In the genomic region with DNA sequence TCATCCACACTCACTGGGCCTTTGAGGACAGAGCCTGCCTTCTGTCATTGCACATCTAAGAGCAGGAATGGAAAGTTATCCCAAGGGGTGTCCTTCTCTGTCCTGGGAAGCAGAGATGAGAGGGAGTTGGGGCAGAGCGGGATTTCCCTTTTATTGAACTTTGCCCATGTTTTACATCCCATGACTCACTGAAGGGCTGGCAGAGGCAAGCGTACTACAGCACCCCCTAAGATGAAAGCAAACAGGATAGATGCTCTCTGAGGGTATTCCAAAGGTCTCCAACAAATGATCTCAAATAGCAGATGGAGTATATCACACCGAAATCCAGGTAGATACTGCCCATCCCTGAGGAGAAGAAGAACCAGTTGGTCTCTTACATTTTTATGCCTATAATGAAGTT, we compare ENCODE assay signal across 23 mouse cellular contexts. TPM values are rescaled to one million over a fixed set of nuclear protein-coding genes. Genes with fewer than 3 reads are reported as not detected.
DNase-seq lines count a peak whose midpoint lies in the region; ATAC-seq lines count a peak whose summit lies in the region.
"Had no signal": no experiment of that assay in that cellular context is flagged by ENCODE, and none has a peak within 500 bp of the region (broad histone marks: within the 10 kb centered on the region; RNA-seq: fewer than 3 reads in every experiment).

No protein-coding gene starts in this region.

- H3K9ac ChIP-seq in intestine, embryonic 15.5 days: no peak overlapping the region
- H3K9ac ChIP-seq in intestine, embryonic 16.5 days (ENCODE audit: low read depth, low read length): no peak overlapping the region
- H3K9ac ChIP-seq in hindbrain, embryonic 11.5 days (ENCODE audit: low read depth, low read length): no peak overlapping the region
- H3K9ac ChIP-seq: embryonic facial prominence, embryonic 13.5 days; embryonic facial prominence, embryonic 15.5 days; forebrain, embryonic 12.5 days had no signal

- no peaks in the 10 kb centered on the region for H3K36me3 ChIP-seq in intestine, embryonic 15.5 days
- no peaks in the 10 kb centered on the region for H3K36me3 ChIP-seq in intestine, embryonic 16.5 days (ENCODE audit: control insufficient read depth, insufficient read depth, low read length)
- H3K36me3 ChIP-seq in hindbrain, embryonic 11.5 days (ENCODE audit: control insufficient read depth, insufficient read depth, low read length): no peaks in the 10 kb centered on the region
- no peaks in the 10 kb centered on the region for H3K36me3 ChIP-seq in limb, embryonic 10.5 days
- H3K36me3 ChIP-seq: embryonic facial prominence, embryonic 13.5 days; embryonic facial prominence, embryonic 15.5 days; forebrain, embryonic 10.5 days; forebrain, embryonic 12.5 days had no signal

- WGBS in intestine, embryonic 15.5 days: 73% methylated on average over 3 of the region's 3 CpGs
- WGBS in intestine, embryonic 16.5 days: 61% methylated on average over 3 of the region's 3 CpGs
- 28% methylated on average over 3 of the region's 3 CpGs for WGBS in large intestine, adult 2 months
- WGBS in hindbrain, embryonic 11.5 days: 87% methylated on average over 3 of the region's 3 CpGs
- WGBS in limb, embryonic 10.5 days: 89% methylated on average over 3 of the region's 3 CpGs

- no peak overlapping the region for H3K4me2 ChIP-seq in intestine, embryonic 15.5 days (replicated peaks)
- no peak overlapping the region for H3K4me2 ChIP-seq in intestine, embryonic 16.5 days (ENCODE audit: low read depth, low read length)
- no peak overlapping the region for H3K4me2 ChIP-seq in hindbrain, embryonic 11.5 days (replicated peaks; ENCODE audit: low read depth, low read length)
- H3K4me2 ChIP-seq: embryonic facial prominence, embryonic 13.5 days; embryonic facial prominence, embryonic 15.5 days; forebrain, embryonic 12.5 days had no signal

- ATAC-seq in intestine, embryonic 15.5 days: peak; percentile 68
- 0 out of 2 replicates have a peak, but pooled peaks have one; percentile 55 for ATAC-seq in intestine, embryonic 16.5 days
- ATAC-seq in hindbrain, embryonic 11.5 days (ENCODE audit: low FRiP score): no peak
- ATAC-seq: forebrain, embryonic 14.5 days; forebrain, embryonic 16.5 days had no signal

- no peaks in the 10 kb centered on the region for H3K9me3 ChIP-seq in intestine, embryonic 15.5 days
- no peaks in the 10 kb centered on the region for H3K9me3 ChIP-seq in intestine, embryonic 16.5 days (ENCODE audit: control insufficient read depth, low read length)
- H3K9me3 ChIP-seq in hindbrain, embryonic 11.5 days (ENCODE audit: control insufficient read depth, low read length): no peaks in the 10 kb centered on the region
- no peaks in the 10 kb centered on the region for H3K9me3 ChIP-seq in limb, embryonic 10.5 days (replicated peaks)
- H3K9me3 ChIP-seq: embryonic facial prominence, embryonic 13.5 days; embryonic facial prominence, embryonic 15.5 days; forebrain, embryonic 10.5 days; forebrain, embryonic 12.5 days had no signal

- no peak overlapping the region for H3K27ac ChIP-seq in intestine, embryonic 15.5 days
- H3K27ac ChIP-seq in intestine, embryonic 16.5 days (ENCODE audit: low read length): no peak overlapping the region
- no peak overlapping the region for H3K27ac ChIP-seq in hindbrain, embryonic 11.5 days (ENCODE audit: low read depth, low read length)
- H3K27ac ChIP-seq in limb, embryonic 10.5 days: no peak overlapping the region
- H3K27ac ChIP-seq: embryonic facial prominence, embryonic 13.5 days; embryonic facial prominence, embryonic 15.5 days; forebrain, embryonic 10.5 days; forebrain, embryonic 12.5 days had no signal

- no peaks in the 10 kb centered on the region for H3K4me1 ChIP-seq in intestine, embryonic 15.5 days (replicated peaks)
- no peaks in the 10 kb centered on the region for H3K4me1 ChIP-seq in intestine, embryonic 16.5 days (ENCODE audit: control insufficient read depth, insufficient read depth, low read length)
- no peaks in the 10 kb centered on the region for H3K4me1 ChIP-seq in hindbrain, embryonic 11.5 days (replicated peaks; ENCODE audit: control insufficient read depth, insufficient read depth, low read length)
- H3K4me1 ChIP-seq in limb, embryonic 10.5 days: peaks cover 12% of the 10 kb centered on the region
- H3K4me1 ChIP-seq: embryonic facial prominence, embryonic 15.5 days had no signal

- DNase-seq in large intestine, adult 2 months (ENCODE audit: low read depth, low spot score): peak; percentile 47
- no peak for DNase-seq in hindbrain, embryonic 11.5 days (ENCODE audit: low spot score)
- no peak for DNase-seq in limb, embryonic 10.5 days (ENCODE audit: low spot score)
- DNase-seq: adrenal gland, adult 2 months; adrenal gland, postnatal 10 days; adrenal gland, postnatal 25 days; cerebellum, adult 11 months; cerebellum, adult 18-20 months; cerebellum, adult 8-10 months; cerebellum, adult 9-11 months; cerebellum, postnatal 14 days; cerebellum, postnatal 36 days; embryo, embryonic 11 days had no signal

- H3K4me3 ChIP-seq in intestine, embryonic 15.5 days (replicated peaks): no peak overlapping the region
- no peak overlapping the region for H3K4me3 ChIP-seq in intestine, embryonic 16.5 days (ENCODE audit: low read length)
- no peak overlapping the region for H3K4me3 ChIP-seq in hindbrain, embryonic 11.5 days (ENCODE audit: low read depth, low read length)
- no peak overlapping the region for H3K4me3 ChIP-seq in limb, embryonic 10.5 days
- H3K4me3 ChIP-seq: embryonic facial prominence, embryonic 13.5 days; embryonic facial prominence, embryonic 15.5 days; erythroblast, embryonic 14.5 days; forebrain, embryonic 10.5 days; forebrain, embryonic 12.5 days had no signal

- no peaks in the 10 kb centered on the region for H3K27me3 ChIP-seq in intestine, embryonic 15.5 days (replicated peaks)
- no peaks in the 10 kb centered on the region for H3K27me3 ChIP-seq in intestine, embryonic 16.5 days (replicated peaks; ENCODE audit: control insufficient read depth, insufficient read depth, low read length)
- H3K27me3 ChIP-seq in hindbrain, embryonic 11.5 days (ENCODE audit: control insufficient read depth, insufficient read depth, low read length): no peaks in the 10 kb centered on the region
- no peaks in the 10 kb centered on the region for H3K27me3 ChIP-seq in limb, embryonic 10.5 days (ENCODE audit: low read depth, poor library complexity, severe bottlenecking)
- H3K27me3 ChIP-seq: embryonic facial prominence, embryonic 13.5 days; embryonic facial prominence, embryonic 15.5 days; forebrain, embryonic 12.5 days had no signal

RNA-seq across cellular contexts. Expression of gene Barx2, which starts 37.7 kb away (rescaled TPM):
- polyA plus RNA-seq in intestine, embryonic 15.5 days (2015; fragmentation: Nextera tagmentation; extraction: Ambion mirVana): 0.14 and 0.21 TPM in 2 replicates
- 0.11 and 0.26 TPM in 2 replicates for polyA plus RNA-seq in intestine, embryonic 16.5 days (2015; fragmentation: Nextera tagmentation; extraction: Ambion mirVana)
- polyA plus RNA-seq in large intestine, adult 2 months (2012; rRNA removed): 12.5 and 32.9 TPM in 2 replicates
- polyA plus RNA-seq in hindbrain, embryonic 11.5 days (2014; fragmentation: Nextera tagmentation; extraction: Ambion mirVana): not detected in 2 replicates
- 0.16 and 0.71 TPM in 2 replicates for polyA plus RNA-seq in limb, embryonic 10.5 days (2016; fragmentation: Nextera tagmentation; extraction: Ambion mirVana)
- polyA plus RNA-seq: C2C12; erythroblast, embryonic 14.5 days; forebrain, embryonic 10.5 days; forebrain, embryonic 12.5 days; forebrain, embryonic 16.5 days had no signal
